In genomic region chr7:75927537-75927936, GRCm38 (mm10) we compare ENCODE assay signal across 8 mouse cellular contexts.
A peak's percentile ranks its signal among the peaks of the same experiment; 100 is the strongest.
DNase-seq lines count a peak whose midpoint lies in the region; ATAC-seq and TF ChIP-seq lines count a peak whose summit lies in the region.
"Had no signal": no experiment of that assay in that cellular context is flagged by ENCODE, and none has a peak within 500 bp of the region (broad histone marks: within the 10 kb centered on the region; RNA-seq: fewer than 3 reads in every experiment).

No protein-coding gene starts in this region.

- 0 out of 2 replicates have a peak, but pooled peaks have one; percentile 34 for TF ChIP-seq CTCF in liver, embryonic 14.5 days (IDR thresholded peaks at IDR 0.05; ENCODE audit: low read depth)
- TF ChIP-seq CTCF in Patski (IDR thresholded peaks at IDR 0.05) = peak; percentile 68
- TF ChIP-seq CTCF in layer of hippocampus, adult 2 months (conservative IDR thresholded peaks at IDR 0.05) = peak; percentile 91
- TF ChIP-seq CTCF in midbrain, postnatal 0 days (IDR thresholded peaks at IDR 0.05) = peak; percentile 91

- DNase-seq in liver, embryonic 14.5 days (ENCODE audit: low read depth in 3 of 3, low spot score in 3 of 3) = no peak
- DNase-seq in liver = no peak
- DNase-seq in Patski (ENCODE audit: low read depth, low spot score) = no peak
- DNase-seq in layer of hippocampus, adult 2 months (ENCODE audit: low spot score in 2 of 2) = peak; percentile 48 to 75
- peak; percentile 86 for DNase-seq in midbrain, postnatal 0 days (ENCODE audit: low spot score)
- no peak for DNase-seq in spleen, postnatal 10 days (ENCODE audit: low spot score in 2 of 2)

- H3K9ac ChIP-seq in liver, embryonic 14.5 days (replicated peaks) = no peak overlapping the region
- H3K9ac ChIP-seq in forebrain, embryonic 12.5 days = no peak overlapping the region
- no peak overlapping the region for H3K9ac ChIP-seq in midbrain, postnatal 0 days (replicated peaks; ENCODE audit: low read length, poor library complexity, severe bottlenecking)
- H3K9ac ChIP-seq: limb, embryonic 13.5 days had no signal

- POLR2A ChIA-PET in Patski (lab: Charles Lee) = no interaction called here

- no peak overlapping the region for H3K27ac ChIP-seq in liver, embryonic 14.5 days
- H3K27ac ChIP-seq in forebrain, embryonic 12.5 days = no peak overlapping the region
- peak overlapping the region; percentile 72 for H3K27ac ChIP-seq in layer of hippocampus, adult 2 months
- no peak overlapping the region for H3K27ac ChIP-seq in midbrain, postnatal 0 days (ENCODE audit: low read depth, low read length)
- H3K27ac ChIP-seq: limb, embryonic 13.5 days had no signal

- no peaks in the 10 kb centered on the region for H3K36me3 ChIP-seq in liver, embryonic 14.5 days (replicated peaks; ENCODE audit: control insufficient read depth, insufficient read depth, low read depth)
- no peaks in the 10 kb centered on the region for H3K36me3 ChIP-seq in forebrain, embryonic 12.5 days (replicated peaks)
- no peaks in the 10 kb centered on the region for H3K36me3 ChIP-seq in midbrain, postnatal 0 days (ENCODE audit: insufficient read depth, low read length)
- H3K36me3 ChIP-seq: limb, embryonic 13.5 days had no signal

- CTCF ChIA-PET in Patski (lab: Charles Lee) = interaction anchor here (1.3 kb wide), 1 partner anchor 426 kb away, joined by 3 read pairs; no protein-coding TSS in a partner anchor

- no peaks in the 10 kb centered on the region for H3K9me3 ChIP-seq in liver, embryonic 14.5 days (ENCODE audit: control insufficient read depth, low read length)
- no peaks in the 10 kb centered on the region for H3K9me3 ChIP-seq in forebrain, embryonic 12.5 days
- no peaks in the 10 kb centered on the region for H3K9me3 ChIP-seq in midbrain, postnatal 0 days (ENCODE audit: low read length)
- H3K9me3 ChIP-seq: limb, embryonic 13.5 days had no signal

- 25% methylated on average over 4 of the region's 4 CpGs for WGBS in liver, embryonic 14.5 days (ENCODE audit: insufficient replicate concordance)
- 36% methylated on average over 4 of the region's 4 CpGs for WGBS in forebrain, embryonic 12.5 days
- 21% methylated on average over 4 of the region's 4 CpGs for WGBS in midbrain, postnatal 0 days

- no peaks in the 10 kb centered on the region for H3K4me1 ChIP-seq in liver, embryonic 14.5 days (replicated peaks; ENCODE audit: control insufficient read depth in 2 of 2, insufficient read depth in 2 of 2, low read length in 1 of 2)
- H3K4me1 ChIP-seq in forebrain, embryonic 12.5 days = no peaks in the 10 kb centered on the region
- H3K4me1 ChIP-seq in midbrain, postnatal 0 days (ENCODE audit: insufficient read depth, low read length) = no peaks in the 10 kb centered on the region
- H3K4me1 ChIP-seq: limb, embryonic 13.5 days had no signal

- H3K4me3 ChIP-seq in liver, embryonic 14.5 days (ENCODE audit: insufficient read depth in 1 of 2, low read depth in 2 of 2, low read length in 2 of 2) = no peak overlapping the region
- no peak overlapping the region for H3K4me3 ChIP-seq in forebrain, embryonic 12.5 days (replicated peaks)
- no peak overlapping the region for H3K4me3 ChIP-seq in layer of hippocampus, adult 2 months
- no peak overlapping the region for H3K4me3 ChIP-seq in midbrain, postnatal 0 days (ENCODE audit: low read depth, low read length)
- H3K4me3 ChIP-seq: limb, embryonic 13.5 days had no signal

- no peaks in the 10 kb centered on the region for H3K27me3 ChIP-seq in liver, embryonic 14.5 days (ENCODE audit: control insufficient read depth, insufficient read depth, low read length)
- H3K27me3 ChIP-seq in Patski = peaks cover 23% of the 10 kb centered on the region
- H3K27me3 ChIP-seq in forebrain, embryonic 12.5 days = no peaks in the 10 kb centered on the region
- H3K27me3 ChIP-seq in midbrain, postnatal 0 days (ENCODE audit: insufficient read depth, low read length) = no peaks in the 10 kb centered on the region
- H3K27me3 ChIP-seq: limb, embryonic 13.5 days had no signal

- no peak overlapping the region for H3K4me2 ChIP-seq in liver, embryonic 14.5 days (ENCODE audit: low read depth)
- H3K4me2 ChIP-seq in forebrain, embryonic 12.5 days = no peak overlapping the region
- no peak overlapping the region for H3K4me2 ChIP-seq in midbrain, postnatal 0 days (ENCODE audit: low read depth, low read length, poor library complexity, severe bottlenecking)
- H3K4me2 ChIP-seq: limb, embryonic 13.5 days had no signal

- no peak for TF ChIP-seq EP300 in liver, embryonic 14.5 days (IDR thresholded peaks at IDR 0.05; ENCODE audit: low read depth)

- in situ Hi-C loops in Patski (cut with MboI; ENCODE audit: low pct_unique_long_range_greater_than_20kb) = loop anchor here (10.0 kb wide), 2 partner anchors 427 to 1017 kb away; no protein-coding TSS in a partner anchor

- ATAC-seq in liver, embryonic 14.5 days (ENCODE audit: insufficient read depth) = no peak
- ATAC-seq in Patski = peak; percentile 87
- ATAC-seq in forebrain, embryonic 12.5 days (ENCODE audit: low FRiP score) = peak; percentile 77; the same call in 1 of the 2 replicates
- peak; percentile 44; the same call in 1 of the 2 replicates for ATAC-seq in midbrain, postnatal 0 days (ENCODE audit: low FRiP score)

Comparison
In these comparisons a context has a peak if more than half of its experiments do, and no peak if none do; other contexts are left out.
1. DNase-seq: peak in layer of hippocampus, adult 2 months (2 of 2) and midbrain, postnatal 0 days (single experiment); none in liver, embryonic 14.5 days (0 of 3), liver (single experiment), Patski (single experiment) and spleen, postnatal 10 days (0 of 2).
2. CTCF ChIP-seq: peak in every context shown above with its lines; median percentile 91 in layer of hippocampus, adult 2 months; 91 in midbrain, postnatal 0 days; 68 in Patski; 34 in liver, embryonic 14.5 days.